29 mouse cellular contexts compared by ENCODE assay signal in genomic region chr12:5296422-5296821, GRCm38 (mm10).
DNase-seq lines count a peak whose midpoint lies in the region; ATAC-seq lines count a peak whose summit lies in the region.
"Had no signal": no experiment of that assay in that cellular context is flagged by ENCODE, and none has a peak within 500 bp of the region (broad histone marks: within the 10 kb centered on the region; RNA-seq: fewer than 3 reads in every experiment).

No protein-coding gene starts in this region.

- H3K4me3 ChIP-seq in forebrain, embryonic 14.5 days (ENCODE audit: low read depth, low read length): no peak overlapping the region
- H3K4me3 ChIP-seq in forebrain, embryonic 10.5 days: no peak overlapping the region
- H3K4me3 ChIP-seq: embryonic facial prominence, embryonic 10.5 days; embryonic facial prominence, embryonic 15.5 days; heart, embryonic 10.5 days; heart, embryonic 15.5 days; hindbrain, embryonic 12.5 days; limb, embryonic 12.5 days; lung, embryonic 15.5 days; midbrain, embryonic 12.5 days; myocyte; neural tube, embryonic 12.5 days had no signal

- no peak overlapping the region for H3K4me2 ChIP-seq in forebrain, embryonic 14.5 days (ENCODE audit: low read length)
- H3K4me2 ChIP-seq: embryonic facial prominence, embryonic 15.5 days; heart, embryonic 15.5 days; hindbrain, embryonic 12.5 days; limb, embryonic 12.5 days; liver, embryonic 11.5 days; lung, embryonic 15.5 days; midbrain, embryonic 12.5 days; neural tube, embryonic 12.5 days had no signal

- no peak overlapping the region for H3K9ac ChIP-seq in forebrain, embryonic 14.5 days (ENCODE audit: low read length)
- H3K9ac ChIP-seq: embryonic facial prominence, embryonic 15.5 days; heart, embryonic 15.5 days; hindbrain, embryonic 12.5 days; limb, embryonic 12.5 days; lung, embryonic 15.5 days; midbrain, embryonic 12.5 days; neural tube, embryonic 12.5 days had no signal

- intact Hi-C loops in left cerebral cortex, postnatal 4 days (cut with DNase I): no loop called here
- intact Hi-C loops in left cerebral cortex, postnatal 10 days (cut with DNase I): no loop called here

- no peaks in the 10 kb centered on the region for H3K36me3 ChIP-seq in forebrain, embryonic 14.5 days (ENCODE audit: control insufficient read depth, insufficient read depth, low read length)
- no peaks in the 10 kb centered on the region for H3K36me3 ChIP-seq in forebrain, embryonic 10.5 days (replicated peaks)
- H3K36me3 ChIP-seq: embryonic facial prominence, embryonic 10.5 days; embryonic facial prominence, embryonic 15.5 days; heart, embryonic 10.5 days; heart, embryonic 15.5 days; hindbrain, embryonic 12.5 days; limb, embryonic 12.5 days; lung, embryonic 15.5 days; midbrain, embryonic 12.5 days; neural tube, embryonic 12.5 days had no signal

- H3K4me1 ChIP-seq in forebrain, embryonic 14.5 days (ENCODE audit: control insufficient read depth, insufficient read depth, low read length): 0 out of 2 replicates have a peak, but pooled peaks cover 3% of the 10 kb centered on the region
- H3K4me1 ChIP-seq in forebrain, embryonic 10.5 days: no peaks in the 10 kb centered on the region
- H3K4me1 ChIP-seq: embryonic facial prominence, embryonic 10.5 days; heart, embryonic 10.5 days; heart, embryonic 15.5 days; lung, embryonic 15.5 days; midbrain, embryonic 12.5 days; neural tube, embryonic 12.5 days had no signal

- H3K9me3 ChIP-seq in forebrain, embryonic 14.5 days (replicated peaks; ENCODE audit: control insufficient read depth, low read length): no peaks in the 10 kb centered on the region
- no peaks in the 10 kb centered on the region for H3K9me3 ChIP-seq in forebrain, embryonic 10.5 days
- H3K9me3 ChIP-seq: embryonic facial prominence, embryonic 10.5 days; embryonic facial prominence, embryonic 15.5 days; heart, embryonic 10.5 days; heart, embryonic 15.5 days; hindbrain, embryonic 12.5 days; limb, embryonic 12.5 days; lung, embryonic 15.5 days; midbrain, embryonic 12.5 days; neural tube, embryonic 12.5 days had no signal

- no peaks in the 10 kb centered on the region for H3K27me3 ChIP-seq in forebrain, embryonic 14.5 days (replicated peaks; ENCODE audit: control insufficient read depth, insufficient read depth, low read length)
- H3K27me3 ChIP-seq in forebrain, embryonic 10.5 days (ENCODE audit: poor library complexity, severe bottlenecking): no peaks in the 10 kb centered on the region
- H3K27me3 ChIP-seq: CH12.LX; embryonic facial prominence, embryonic 15.5 days; heart, embryonic 15.5 days; hindbrain, embryonic 12.5 days; limb, embryonic 12.5 days; lung, embryonic 15.5 days; midbrain, embryonic 12.5 days; neural tube, embryonic 12.5 days had no signal

- H3K27ac ChIP-seq in forebrain, embryonic 14.5 days (ENCODE audit: low read depth, low read length): no peak overlapping the region
- no peak overlapping the region for H3K27ac ChIP-seq in forebrain, embryonic 10.5 days
- H3K27ac ChIP-seq: embryonic facial prominence, embryonic 10.5 days; embryonic facial prominence, embryonic 15.5 days; heart, embryonic 10.5 days; heart, embryonic 15.5 days; hindbrain, embryonic 12.5 days; kidney, postnatal 0 days; limb, embryonic 12.5 days; lung, embryonic 15.5 days; midbrain, embryonic 12.5 days; neural tube, embryonic 12.5 days had no signal

- peak; percentile 28 for DNase-seq in cerebellum, adult 9-10 months
- DNase-seq in cerebellum, postnatal 4 days (ENCODE audit: low spot score in 2 of 2): no peak
- DNase-seq in forebrain, embryonic 14.5 days (ENCODE audit: low spot score): peak; percentile 62
- DNase-seq in forebrain, embryonic 10.5 days (ENCODE audit: extremely low spot score, low spot score): no peak
- DNase-seq in left cerebral cortex, postnatal 4 days: peak; percentile 36
- DNase-seq in left cerebral cortex, postnatal 10 days (ENCODE audit: extremely low spot score in 1 of 2, low spot score in 2 of 2): no peak
- DNase-seq in Muller cell, postnatal 12 days (ENCODE audit: inconsistent ontology term): peak; percentile 14
- DNase-seq in liver: no peak
- DNase-seq: adrenal gland, adult 8-10 months; cerebellum, adult 11-12 months; gastrocnemius, postnatal 25 days; heart, adult 11 months; kidney, adult 8-10 months; kidney, postnatal 4 days; layer of hippocampus, adult 9-11 months had no signal

- peak; percentile 64; the same call in 1 of the 2 replicates for ATAC-seq in forebrain, embryonic 14.5 days
- ATAC-seq: intestine, embryonic 16.5 days had no signal

- 39% methylated on average over 7 of the region's 7 CpGs for WGBS in forebrain, embryonic 14.5 days
- WGBS in forebrain, embryonic 10.5 days: 86% methylated on average over 7 of the region's 7 CpGs

Comparison
In these comparisons a context has a peak if more than half of its experiments do, and no peak if none do; other contexts are left out.
1. DNase-seq: peak in cerebellum, adult 9-10 months (single experiment), forebrain, embryonic 14.5 days (single experiment), left cerebral cortex, postnatal 4 days (single experiment) and Muller cell, postnatal 12 days (single experiment); none in cerebellum, postnatal 4 days (0 of 2), forebrain, embryonic 10.5 days (single experiment), left cerebral cortex, postnatal 10 days (0 of 2) and liver (single experiment).